Mouse (Mus musculus) stomach, embryonic 14.5 days (tissue): Measurements from ENCODE around the gene Pex7. TPM values are rescaled to one million over a fixed set of nuclear protein-coding genes. Genes with fewer than 3 reads are reported as not detected.

Experiments
- ATAC-seq: fragments of 200-750 bp; cut with Nextera tagmentation; 2 replicates; pipeline ENCODE4 v1.8.0; 2017; ENCODE audit warnings: low read depth, moderate TSS enrichment; ENCODE audit not compliant: insufficient number of reproducible peaks, insufficient read depth, low FRiP score
- H3K27ac ChIP-seq: fragments of 300-500 bp; sonication (generic); 2 replicates; pipeline ENCODE4 v1.5.1; 2014; ENCODE audit warnings: mild to moderate bottlenecking, low read length, moderate library complexity, mixed read lengths
- H3K27me3 ChIP-seq: fragments of 300-500 bp; sonication (generic); 2 replicates; pipeline ENCODE4 v1.6.1; 2014; ENCODE audit warnings: low read length, control low read depth, mixed read lengths; ENCODE audit not compliant: control insufficient read depth, insufficient read depth
- H3K36me3 ChIP-seq: fragments of 300-500 bp; sonication (generic); 2 replicates; pipeline ENCODE4 v1.6.1; 2014; ENCODE audit warnings: mild to moderate bottlenecking, control low read depth, low read length, moderate library complexity, mixed read lengths; ENCODE audit not compliant: control insufficient read depth, insufficient read depth
- H3K4me1 ChIP-seq: fragments of 300-500 bp; sonication (generic); 2 replicates; pipeline ENCODE4 v1.6.1; 2014; ENCODE audit warnings: low read length, control low read depth, mixed read lengths; ENCODE audit not compliant: control insufficient read depth, insufficient read depth
- H3K4me2 ChIP-seq: fragments of 300-500 bp; sonication (generic); replicated peaks from 2 replicates; pipeline ENCODE4 v1.6.1; 2014; ENCODE audit warnings: low read depth, low read length, control low read depth
- H3K4me3 ChIP-seq: fragments of 300-500 bp; sonication (generic); 2 replicates; pipeline ENCODE4 v1.5.1; 2014; ENCODE audit warnings: low read depth, low read length, control low read depth
- H3K9ac ChIP-seq: fragments of 300-500 bp; sonication (generic); replicated peaks from 2 replicates; pipeline ENCODE4 v1.6.1; 2014; ENCODE audit warnings: low read depth, mild to moderate bottlenecking, control low read depth, low read length, moderate library complexity, mixed read lengths
- H3K9me3 ChIP-seq: fragments of 300-500 bp; sonication (generic); 2 replicates; pipeline ENCODE4 v1.6.1; 2016; ENCODE audit warnings: low read depth, low read length, control low read depth; ENCODE audit not compliant: control insufficient read depth
- WGBS: fragments of 180-500 bp; shearing (Covaris S2); extraction: QIAGEN DNeasy Blood & Tissue Kit; methylation state at CpG from one replicate; pipeline ENCODE4 v1.1.7; 2014; 5-methylcytosine and 5-hydroxymethylcytosine counted together
- polyA plus RNA-seq: library from polyadenylated mRNA; unstranded; fragments of >200 nt; fragmentation: Nextera tagmentation; extraction: Ambion mirVana; gene quantifications from 2 replicates; pipeline ENCODE4 v1.2.1, GENCODE M21; 2014

The Pex7 gene
- polyA plus RNA-seq, 1 experiment from 2014 or later = 37.3 TPM

GRCm38 (mm10) chr10:19852776-19853175 lies 54.7 kb downstream of the Pex7 start:
- H3K27ac ChIP-seq = no peak overlapping the region
- ATAC-seq = no peak
- H3K4me3 ChIP-seq = no peak overlapping the region
- H3K27me3 ChIP-seq = peaks cover 39% of the 10 kb centered on the region
- peaks cover 15% of the 10 kb centered on the region; the same call in 1 of the 2 replicates for H3K4me1 ChIP-seq
- H3K9me3 ChIP-seq = no peaks in the 10 kb centered on the region
- no peak overlapping the region for H3K9ac ChIP-seq
- H3K4me2 ChIP-seq = no peak overlapping the region
- H3K36me3 ChIP-seq = no peaks in the 10 kb centered on the region
- WGBS = 30% methylated on average over 6 of the region's 6 CpGs

DNA sequence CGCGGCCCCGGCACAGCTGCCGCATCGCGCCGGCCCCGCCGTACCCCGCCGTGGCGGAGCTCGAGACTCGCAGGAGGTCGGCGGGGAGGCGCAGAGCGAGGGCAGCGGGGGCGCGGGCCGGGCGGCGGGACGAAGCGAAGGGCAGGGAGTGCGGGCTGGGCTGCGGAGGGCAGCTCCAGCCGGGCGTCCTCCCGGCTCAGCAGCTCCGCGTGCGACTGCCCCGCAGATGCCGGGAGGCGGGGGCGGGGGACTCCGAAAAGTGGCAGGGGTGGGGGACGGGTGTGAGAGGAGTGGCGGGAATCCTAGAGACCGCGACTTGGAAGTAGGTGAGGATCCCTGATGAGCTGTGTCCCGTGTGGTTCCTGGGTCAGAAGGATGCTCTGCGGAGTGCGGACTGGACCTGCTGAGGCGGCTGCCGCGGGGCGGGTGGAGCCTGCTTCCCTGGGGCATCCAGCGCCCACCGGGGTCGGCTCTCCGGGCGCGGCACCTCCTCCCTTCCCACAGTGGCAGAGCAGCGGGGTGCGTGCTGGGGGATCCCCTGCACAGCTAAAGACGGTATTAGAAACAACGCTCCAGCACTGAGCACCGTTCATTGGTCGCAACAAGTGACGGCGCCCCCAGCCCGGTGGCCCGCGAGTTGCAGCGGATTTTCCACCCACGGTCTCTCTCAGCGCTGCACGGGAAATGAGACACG lies 56.3 kb downstream of the Pex7 start, which contains the start of gene Slc35d3:
Gene Slc35d3 (minus strand): TSS at position 462 of the 694 bp plus-strand sequence.
- Histone ChIP-seq H3K4me2 (peak within 1 kb of the TSS; percentile 100), H3K4me1 (peaks cover 15% of the 10 kb centered on the region; the same call in 1 of the 2 replicates), H3K9ac (peak within 1 kb of the TSS; percentile 30; the same call in 1 of the 2 replicates), H3K27me3 (peaks cover 39% of the 10 kb centered on the region), H3K36me3 (no peaks in the 10 kb centered on the region), H3K27ac (no peak within 1 kb of the TSS), H3K9me3 (no peaks in the 10 kb centered on the region), H3K4me3 (peak within 1 kb of the TSS; percentile 54)
- ATAC-seq = peak; percentile 35; the same call in 1 of the 2 replicates
- WGBS = under 1% methylated on average over 51 of the region's 72 CpGs

DNA sequence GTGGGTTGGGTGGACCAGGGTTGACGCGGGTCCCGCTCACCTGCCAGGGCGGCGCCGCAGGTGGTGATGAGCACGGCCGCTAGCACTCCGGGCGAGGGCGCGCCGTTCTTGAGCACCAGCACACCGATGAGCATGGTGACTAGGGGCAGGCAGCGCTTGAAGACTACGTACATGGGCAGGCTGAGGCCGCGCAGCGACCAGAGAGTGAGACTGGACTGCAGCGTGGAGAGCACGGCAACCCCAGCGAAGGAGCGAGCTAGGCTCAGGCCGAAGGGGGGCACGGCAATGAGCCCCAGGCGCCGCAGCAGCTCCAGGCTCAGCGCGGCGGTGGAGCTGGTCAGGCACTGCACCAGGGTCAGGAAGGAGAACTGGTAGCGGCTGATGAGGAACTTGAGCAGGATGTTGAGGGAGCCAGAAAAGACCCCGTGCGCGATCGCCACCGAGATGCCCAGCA lies 56.9 kb downstream of the Pex7 start:
- WGBS = under 1% methylated on average over 36 of the region's 36 CpGs
- Histone ChIP-seq H3K36me3 (no peaks in the 10 kb centered on the region), H3K9ac (peak overlapping the region; percentile 30; the same call in 1 of the 2 replicates), H3K27me3 (peaks cover 39% of the 10 kb centered on the region), H3K4me3 (peak overlapping the region; percentile 54), H3K9me3 (no peaks in the 10 kb centered on the region), H3K4me2 (peak overlapping the region; percentile 100), H3K27ac (no peak overlapping the region), H3K4me1 (peaks cover 15% of the 10 kb centered on the region; the same call in 1 of the 2 replicates)
- ATAC-seq = peak; percentile 35; the same call in 1 of the 2 replicates

- no peaks in the 10 kb centered on the region for H3K36me3 ChIP-seq
- no peak overlapping the region for H3K27ac ChIP-seq
- no peaks in the 10 kb centered on the region for H3K9me3 ChIP-seq
- ATAC-seq = no peak; the same call in 1 of the 2 replicates
- peaks cover 15% of the 10 kb centered on the region; the same call in 1 of the 2 replicates for H3K4me1 ChIP-seq
- H3K4me3 ChIP-seq = peak overlapping the region; percentile 54
- peak overlapping the region; percentile 100 for H3K4me2 ChIP-seq
- WGBS = 1% methylated on average over 32 of the region's 32 CpGs
- peaks cover 39% of the 10 kb centered on the region for H3K27me3 ChIP-seq
- no peak overlapping the region; the same call in 1 of the 2 replicates for H3K9ac ChIP-seq
Measured at GRCm38 (mm10) chr10:19849771-19850365, 57.6 kb downstream of the Pex7 start.

DNA sequence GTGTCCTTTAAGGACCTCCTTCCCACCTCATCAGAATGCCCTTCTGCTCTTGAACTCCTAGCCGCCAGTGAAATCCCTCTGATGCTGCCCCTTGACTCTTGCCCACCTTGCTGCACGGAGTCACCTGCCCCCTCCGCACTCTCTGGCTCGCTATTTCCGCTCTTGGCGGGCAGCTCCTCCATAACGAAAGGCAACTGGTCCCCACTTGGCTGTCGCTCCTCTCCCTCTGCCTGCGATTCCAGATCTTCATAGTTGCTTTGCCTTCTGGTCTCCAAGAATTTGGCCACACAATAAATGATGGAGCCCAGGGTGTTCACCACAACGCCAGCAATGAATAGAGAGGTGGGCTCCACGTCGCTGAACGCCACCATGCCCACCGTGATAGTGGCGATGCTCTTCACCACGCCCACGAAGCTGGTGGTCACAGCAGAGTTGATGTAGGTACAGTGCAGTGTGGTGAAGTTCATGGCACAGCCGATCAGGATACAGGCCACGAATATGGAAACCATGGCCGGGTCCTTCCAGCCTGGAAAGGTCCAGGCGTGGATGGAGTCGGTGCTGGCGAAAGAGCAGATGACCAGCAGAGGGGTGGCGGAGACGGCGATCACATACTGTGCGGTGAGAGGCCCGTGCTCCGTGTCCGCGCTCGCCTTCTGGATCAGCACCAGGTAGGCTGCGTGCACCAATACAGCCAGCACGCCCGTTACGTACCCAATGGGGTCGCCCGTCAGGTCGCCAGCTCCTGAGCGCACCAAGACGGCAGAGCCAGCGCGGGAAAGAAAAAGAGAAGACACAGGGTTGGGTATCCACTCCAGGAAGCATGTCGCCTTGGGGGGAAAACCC lies 58.3 kb downstream of the Pex7 start:
- Histone ChIP-seq H3K4me1 (peaks cover 15% of the 10 kb centered on the region; the same call in 1 of the 2 replicates), H3K36me3 (no peaks in the 10 kb centered on the region), H3K27ac (no peak overlapping the region), H3K4me2 (peak overlapping the region; percentile 100), H3K9ac (no peak overlapping the region), H3K9me3 (no peaks in the 10 kb centered on the region), H3K4me3 (peak overlapping the region; percentile 54), H3K27me3 (peaks cover 39% of the 10 kb centered on the region)
- 6% methylated on average over 44 of the region's 44 CpGs for WGBS
- ATAC-seq = 0 out of 2 replicates have a peak, but pooled peaks have one; percentile 21

- no peak overlapping the region for H3K9ac ChIP-seq
- H3K4me2 ChIP-seq = no peak overlapping the region
- no peaks in the 10 kb centered on the region for H3K36me3 ChIP-seq
- 83% methylated on average over 5 of the region's 5 CpGs for WGBS
- no peak for ATAC-seq
- H3K27ac ChIP-seq = no peak overlapping the region
- H3K4me3 ChIP-seq = no peak overlapping the region
- no peaks in the 10 kb centered on the region for H3K4me1 ChIP-seq
- H3K9me3 ChIP-seq = no peaks in the 10 kb centered on the region
- no peaks in the 10 kb centered on the region for H3K27me3 ChIP-seq
Measured at GRCm38 (mm10) chr10:19839836-19840235, 67.7 kb downstream of the Pex7 start.

DNA sequence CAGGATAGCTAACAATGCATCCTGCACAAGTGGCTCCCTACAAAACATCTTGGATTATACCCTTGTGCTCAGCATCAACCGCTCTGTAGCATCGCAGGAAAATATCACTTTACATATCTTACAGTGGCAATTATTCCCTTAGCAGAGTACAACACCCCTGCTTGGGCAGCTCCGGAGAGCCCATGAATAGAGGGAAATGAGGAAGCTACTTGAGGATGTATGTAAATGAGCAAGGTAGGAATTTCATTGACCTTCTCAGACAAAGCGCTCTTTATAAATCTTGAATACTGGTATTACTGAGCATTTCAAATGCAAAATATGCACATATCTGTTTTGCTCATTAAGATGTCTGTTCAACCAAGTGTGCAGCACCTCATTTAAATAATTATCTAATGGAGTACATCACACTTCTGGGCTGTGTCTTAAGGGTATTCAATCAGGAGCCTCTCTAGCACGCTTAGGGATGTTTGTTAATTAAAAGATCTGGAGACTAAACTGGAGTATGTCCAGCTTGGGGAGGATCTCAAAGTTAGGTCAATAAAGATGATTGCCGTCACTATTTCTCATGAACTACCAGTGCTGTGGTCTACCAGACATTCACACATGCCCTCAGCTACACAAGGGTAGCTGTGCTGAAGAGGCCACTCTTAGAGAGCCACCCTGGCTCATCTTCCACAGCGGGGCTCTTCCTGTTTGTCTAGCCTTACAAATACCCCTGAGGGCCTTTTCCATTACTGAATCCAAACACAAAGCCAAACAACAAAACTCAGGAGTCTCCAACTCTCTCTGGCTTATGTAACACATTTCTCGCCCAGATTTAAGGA lies 71.4 kb downstream of the Pex7 start:
- no peak for ATAC-seq
- 83% methylated on average over 8 of the region's 8 CpGs for WGBS
- no peaks in the 10 kb centered on the region for H3K9me3 ChIP-seq
- no peak overlapping the region for H3K9ac ChIP-seq
- H3K4me3 ChIP-seq = no peak overlapping the region
- H3K27ac ChIP-seq = no peak overlapping the region
- H3K36me3 ChIP-seq = no peaks in the 10 kb centered on the region
- no peaks in the 10 kb centered on the region for H3K4me1 ChIP-seq
- H3K27me3 ChIP-seq = no peaks in the 10 kb centered on the region
- no peak overlapping the region for H3K4me2 ChIP-seq
